Mouse (Mus musculus): ENCODE results near the gene Ahcyl1. TPM values are rescaled to one million over a fixed set of nuclear protein-coding genes. Genes with fewer than 3 reads are reported as not detected.
"Not testable (repeated sequence)": the region's sequence is repeated elsewhere in the genome, so short reads cannot be mapped to it uniquely, and the experiment has no call there.

Gene Ahcyl1
- polyA plus RNA-seq, 1 experiment from 2014 or later: 102 TPM

DNA sequence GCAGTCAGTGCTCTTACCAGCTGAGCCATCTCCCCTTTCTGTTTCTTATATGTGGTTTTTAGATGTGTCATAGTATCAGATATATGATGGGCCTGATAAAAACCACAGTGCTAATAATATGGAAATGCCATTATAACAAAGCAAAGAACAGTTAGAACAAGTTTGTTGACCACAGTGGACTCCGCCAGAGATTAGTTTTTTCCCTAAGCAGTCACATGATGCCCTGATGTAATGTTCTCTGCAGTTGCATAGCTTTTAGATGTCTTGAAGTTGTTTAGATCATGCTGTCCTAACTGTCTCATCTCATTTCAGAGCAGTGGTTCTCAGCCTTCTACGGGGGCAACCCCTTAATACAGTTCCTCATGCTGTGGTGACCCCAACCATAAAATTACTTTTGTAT, 40.2 kb downstream of the Ahcyl1 start:
- Histone ChIP-seq H3K27ac (replicated peaks; ENCODE audit: low read depth, low read length) (no peak overlapping the region), H3K36me3 (ENCODE audit: control insufficient read depth, insufficient read depth, low read length) (no peaks in the 10 kb centered on the region), H3K9ac (ENCODE audit: low read length) (no peak overlapping the region), H3K9me3 (ENCODE audit: control insufficient read depth, low read length) (no peaks in the 10 kb centered on the region), H3K27me3 (ENCODE audit: control insufficient read depth, insufficient read depth, low read length) (no peaks in the 10 kb centered on the region), H3K4me2 (ENCODE audit: low read depth, severe bottlenecking) (no peak overlapping the region), H3K4me1 (ENCODE audit: control insufficient read depth, insufficient read depth, low read length) (no peaks in the 10 kb centered on the region), H3K4me3 (ENCODE audit: low read depth, low read length) (no peak overlapping the region)
- DNase-seq (ENCODE audit: low spot score): no peak
- WGBS: 94% methylated on average over 2 of the region's 2 CpGs
- ATAC-seq (ENCODE audit: insufficient number of reproducible peaks, low FRiP score, low TSS enrichment, low read depth): no peak

DNA sequence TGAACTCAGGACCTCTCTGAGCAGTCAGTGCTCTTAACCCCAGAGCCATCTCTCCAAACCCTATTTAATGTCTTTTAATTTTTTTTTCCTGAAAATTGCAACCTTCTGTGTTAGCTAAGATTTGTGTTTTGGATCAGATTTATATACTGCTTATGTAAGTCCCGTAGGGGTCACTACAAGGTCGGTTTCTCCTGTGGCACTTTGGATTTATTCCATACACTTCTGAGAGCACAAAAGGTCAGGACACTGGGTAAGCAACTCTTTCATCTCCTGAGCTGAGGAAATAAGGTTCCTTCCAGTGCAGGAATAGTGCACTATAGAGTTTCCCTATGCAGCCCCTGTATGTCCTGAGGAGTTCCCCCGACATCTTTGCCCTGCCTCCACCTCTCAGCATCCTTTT, 40.9 kb downstream of the Ahcyl1 start:
- no peaks in the 10 kb centered on the region for H3K9me3 ChIP-seq (ENCODE audit: control insufficient read depth, low read length)
- no peak for ATAC-seq (ENCODE audit: insufficient number of reproducible peaks, low FRiP score, low TSS enrichment, low read depth)
- H3K4me2 ChIP-seq (ENCODE audit: low read depth, severe bottlenecking): no peak overlapping the region
- H3K27me3 ChIP-seq (ENCODE audit: control insufficient read depth, insufficient read depth, low read length): no peaks in the 10 kb centered on the region
- no peak overlapping the region for H3K27ac ChIP-seq (replicated peaks; ENCODE audit: low read depth, low read length)
- H3K9ac ChIP-seq (ENCODE audit: low read length): no peak overlapping the region
- H3K4me1 ChIP-seq (ENCODE audit: control insufficient read depth, insufficient read depth, low read length): no peaks in the 10 kb centered on the region
- no peak for DNase-seq (ENCODE audit: low spot score)
- 34% methylated on average over 3 of the region's 3 CpGs for WGBS
- H3K4me3 ChIP-seq (ENCODE audit: low read depth, low read length): no peak overlapping the region
- H3K36me3 ChIP-seq (ENCODE audit: control insufficient read depth, insufficient read depth, low read length): no peaks in the 10 kb centered on the region

DNA sequence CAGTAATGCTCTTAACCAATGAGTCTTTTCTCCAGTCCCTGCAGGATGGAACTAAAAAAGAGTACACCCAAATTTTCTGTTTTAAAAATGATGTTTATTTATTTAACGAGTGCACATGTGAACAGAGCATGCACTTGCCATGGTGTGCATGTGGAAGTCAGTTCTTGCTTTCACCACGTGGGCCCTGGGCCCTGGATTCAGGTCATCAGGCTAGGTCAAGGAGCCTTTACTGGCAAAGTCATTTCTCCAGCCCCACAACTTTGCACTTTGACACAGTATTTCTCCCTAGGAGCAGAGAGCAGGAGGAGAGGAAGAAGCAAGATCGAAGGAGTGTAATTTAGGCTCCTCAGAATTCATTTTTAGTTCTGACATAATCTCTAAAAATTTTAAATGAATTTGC, 41.5 kb downstream of the Ahcyl1 start:
- Histone ChIP-seq H3K9ac (ENCODE audit: low read length) (no peak overlapping the region), H3K9me3 (ENCODE audit: control insufficient read depth, low read length) (no peaks in the 10 kb centered on the region), H3K27me3 (ENCODE audit: control insufficient read depth, insufficient read depth, low read length) (no peaks in the 10 kb centered on the region), H3K4me1 (ENCODE audit: control insufficient read depth, insufficient read depth, low read length) (no peaks in the 10 kb centered on the region), H3K27ac (replicated peaks; ENCODE audit: low read depth, low read length) (no peak overlapping the region), H3K4me3 (ENCODE audit: low read depth, low read length) (no peak overlapping the region), H3K4me2 (ENCODE audit: low read depth, severe bottlenecking) (no peak overlapping the region), H3K36me3 (ENCODE audit: control insufficient read depth, insufficient read depth, low read length) (no peaks in the 10 kb centered on the region)
- 85% methylated on average over 3 of the region's 3 CpGs for WGBS
- ATAC-seq (ENCODE audit: insufficient number of reproducible peaks, low FRiP score, low TSS enrichment, low read depth) (no peak), DNase-seq (ENCODE audit: low spot score) (no peak)

DNA sequence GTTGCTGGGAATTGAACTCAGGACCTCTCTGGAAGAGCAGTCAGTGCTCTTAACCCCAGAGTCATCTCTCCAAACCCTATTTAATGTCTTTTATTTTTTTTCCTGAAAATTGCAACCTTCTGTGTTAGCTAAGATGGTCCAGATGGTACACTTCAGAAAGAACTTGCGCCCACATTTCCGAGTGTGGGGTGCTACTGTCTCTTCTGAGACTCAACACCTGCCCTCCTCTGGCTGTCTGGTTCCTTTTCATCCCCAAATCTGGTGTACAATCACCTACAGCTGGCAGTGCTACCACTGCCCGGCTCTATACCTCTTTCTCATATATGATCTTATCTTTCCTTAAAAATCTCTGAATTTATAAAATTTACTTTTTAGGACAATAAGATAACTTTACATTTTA, 43.4 kb downstream of the Ahcyl1 start:
- 94% methylated on average over 3 of the region's 3 CpGs for WGBS

DNA sequence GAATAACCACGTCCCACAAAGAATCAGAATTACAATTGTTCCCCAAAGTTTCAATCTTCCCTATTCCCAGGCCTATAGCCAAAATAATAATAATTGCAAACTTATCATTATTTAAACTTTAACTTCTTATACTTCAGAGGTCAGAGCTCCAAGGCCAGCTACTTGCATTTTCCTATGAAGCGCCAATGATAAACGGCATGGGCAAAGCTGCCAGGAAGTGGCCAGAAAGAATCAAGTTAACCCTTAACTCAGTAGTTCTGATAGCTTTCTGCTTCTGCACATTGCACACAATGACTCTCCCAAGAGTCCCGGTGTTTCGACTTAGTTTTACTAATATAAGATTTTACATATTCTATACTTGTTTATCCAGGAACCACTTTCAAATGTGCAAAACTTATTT, 46.1 kb downstream of the Ahcyl1 start:
- not testable (repeated sequence) for H3K27ac ChIP-seq (replicated peaks; ENCODE audit: low read depth, low read length); H3K9me3 ChIP-seq (ENCODE audit: control insufficient read depth, low read length); H3K4me1 ChIP-seq (ENCODE audit: control insufficient read depth, insufficient read depth, low read length); H3K4me2 ChIP-seq (ENCODE audit: low read depth, severe bottlenecking); H3K36me3 ChIP-seq (ENCODE audit: control insufficient read depth, insufficient read depth, low read length); H3K27me3 ChIP-seq (ENCODE audit: control insufficient read depth, insufficient read depth, low read length); DNase-seq (ENCODE audit: low spot score); H3K9ac ChIP-seq (ENCODE audit: low read length); ATAC-seq (ENCODE audit: insufficient number of reproducible peaks, low FRiP score, low TSS enrichment, low read depth); H3K4me3 ChIP-seq (ENCODE audit: low read depth, low read length)
- WGBS: 79% methylated on average over 5 of the region's 5 CpGs

More for the DNA sequence above, 43.4 kb downstream of the Ahcyl1 start:
- no peak overlapping the region for H3K4me3 ChIP-seq (ENCODE audit: low read depth, low read length)
- no peaks in the 10 kb centered on the region for H3K9me3 ChIP-seq (ENCODE audit: control insufficient read depth, low read length)
- H3K4me2 ChIP-seq (ENCODE audit: low read depth, severe bottlenecking): no peak overlapping the region
- no peaks in the 10 kb centered on the region for H3K27me3 ChIP-seq (ENCODE audit: control insufficient read depth, insufficient read depth, low read length)
- H3K36me3 ChIP-seq (ENCODE audit: control insufficient read depth, insufficient read depth, low read length): no peaks in the 10 kb centered on the region
- no peak overlapping the region for H3K9ac ChIP-seq (ENCODE audit: low read length)
- DNase-seq (ENCODE audit: low spot score) (no peak), ATAC-seq (ENCODE audit: insufficient number of reproducible peaks, low FRiP score, low TSS enrichment, low read depth) (no peak)
- no peaks in the 10 kb centered on the region for H3K4me1 ChIP-seq (ENCODE audit: control insufficient read depth, insufficient read depth, low read length)
- no peak overlapping the region for H3K27ac ChIP-seq (replicated peaks; ENCODE audit: low read depth, low read length)

DNA sequence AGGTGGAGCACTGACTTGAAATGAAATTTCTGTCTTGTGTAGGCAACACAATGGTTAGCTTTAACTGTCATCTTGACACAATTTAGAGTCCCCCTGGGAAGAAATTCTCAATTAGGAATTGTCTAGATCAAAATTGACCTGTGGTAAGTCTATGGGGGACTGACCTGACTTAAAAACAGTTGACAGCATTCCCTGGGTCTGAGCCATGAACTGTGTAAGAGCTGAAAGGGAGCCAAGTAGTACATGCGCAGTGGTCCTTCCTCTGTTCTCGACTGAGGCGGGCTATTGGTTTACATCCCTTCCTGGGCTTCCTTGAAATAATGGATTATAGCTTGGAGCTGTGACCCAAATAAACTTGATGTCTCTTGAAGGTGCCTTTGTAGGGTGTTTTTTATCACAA, 49.4 kb downstream of the Ahcyl1 start:
- H3K4me3 ChIP-seq (ENCODE audit: low read depth, low read length): no peak overlapping the region
- no peaks in the 10 kb centered on the region for H3K4me1 ChIP-seq (ENCODE audit: control insufficient read depth, insufficient read depth, low read length)
- no peak overlapping the region for H3K27ac ChIP-seq (replicated peaks; ENCODE audit: low read depth, low read length)
- no peak overlapping the region for H3K9ac ChIP-seq (ENCODE audit: low read length)
- H3K36me3 ChIP-seq (ENCODE audit: control insufficient read depth, insufficient read depth, low read length): no peaks in the 10 kb centered on the region
- ATAC-seq (ENCODE audit: insufficient number of reproducible peaks, low FRiP score, low TSS enrichment, low read depth) (no peak), DNase-seq (ENCODE audit: low spot score) (no peak)
- H3K9me3 ChIP-seq (ENCODE audit: control insufficient read depth, low read length): no peaks in the 10 kb centered on the region
- no peaks in the 10 kb centered on the region for H3K27me3 ChIP-seq (ENCODE audit: control insufficient read depth, insufficient read depth, low read length)
- H3K4me2 ChIP-seq (ENCODE audit: low read depth, severe bottlenecking): no peak overlapping the region
- over 99% methylated on average over 3 of the region's 3 CpGs for WGBS

DNA sequence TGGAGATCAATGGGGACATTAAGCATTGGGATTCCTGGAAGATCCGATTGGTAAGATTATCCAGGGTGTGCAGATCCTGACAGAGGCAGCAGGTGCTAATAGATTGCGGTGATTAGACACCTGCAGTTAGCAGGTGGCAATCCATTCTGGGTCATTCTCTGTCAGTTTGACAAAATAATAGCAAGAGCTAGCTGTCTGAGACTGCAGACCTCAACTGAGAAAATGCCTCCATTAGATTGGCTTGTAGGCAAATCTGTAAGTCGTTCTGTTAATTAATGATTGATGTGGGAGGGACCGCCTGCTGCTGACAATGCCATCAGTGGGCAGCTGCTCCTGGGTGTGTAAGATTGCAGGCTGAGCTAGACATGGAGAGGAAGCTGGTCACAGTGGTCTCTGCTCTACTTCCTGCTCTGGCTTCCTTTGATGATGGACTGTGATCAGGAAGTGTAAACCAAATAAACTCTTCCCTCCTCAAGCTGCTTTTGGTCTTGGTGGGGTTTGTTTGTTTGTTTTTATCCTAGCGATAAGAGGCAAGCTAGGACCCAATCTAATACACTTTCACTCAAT, 58.7 kb downstream of the Ahcyl1 start:
- no peaks in the 10 kb centered on the region for H3K9me3 ChIP-seq (ENCODE audit: control insufficient read depth, low read length)
- no peaks in the 10 kb centered on the region for H3K27me3 ChIP-seq (ENCODE audit: control insufficient read depth, insufficient read depth, low read length)
- H3K4me1 ChIP-seq (ENCODE audit: control insufficient read depth, insufficient read depth, low read length): no peaks in the 10 kb centered on the region
- no peak overlapping the region for H3K4me2 ChIP-seq (ENCODE audit: low read depth, severe bottlenecking)
- DNase-seq (ENCODE audit: low spot score): no peak
- no peak overlapping the region for H3K4me3 ChIP-seq (ENCODE audit: low read depth, low read length)
- no peak overlapping the region for H3K9ac ChIP-seq (ENCODE audit: low read length)
- WGBS: 68% methylated on average over 5 of the region's 5 CpGs
- H3K36me3 ChIP-seq (ENCODE audit: control insufficient read depth, insufficient read depth, low read length): no peaks in the 10 kb centered on the region
- no peak overlapping the region for H3K27ac ChIP-seq (replicated peaks; ENCODE audit: low read depth, low read length)
- no peak for ATAC-seq (ENCODE audit: insufficient number of reproducible peaks, low FRiP score, low TSS enrichment, low read depth)

DNA sequence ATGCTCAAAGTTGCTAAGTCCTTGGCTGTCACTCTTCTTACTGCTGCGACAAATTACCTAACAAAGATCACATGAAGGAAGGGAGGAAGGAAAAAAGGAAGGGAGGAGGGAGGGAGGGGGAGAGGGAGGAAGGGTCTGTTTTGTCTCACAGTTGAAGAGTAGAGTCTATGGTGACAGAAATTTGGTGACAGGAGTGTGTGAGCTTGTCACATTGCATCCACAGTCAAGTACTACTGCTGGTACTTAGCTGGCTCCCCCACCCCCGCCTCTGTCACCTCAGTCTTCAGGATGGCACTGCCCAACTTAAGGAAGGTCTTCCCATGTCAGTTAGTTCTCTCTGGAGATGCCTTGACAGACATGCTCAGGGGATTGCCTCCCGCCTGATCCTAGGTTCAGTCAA, 60.1 kb downstream of the Ahcyl1 start:
- no peaks in the 10 kb centered on the region for H3K4me1 ChIP-seq (ENCODE audit: control insufficient read depth, insufficient read depth, low read length)
- no peak overlapping the region for H3K9ac ChIP-seq (ENCODE audit: low read length)
- H3K9me3 ChIP-seq (ENCODE audit: control insufficient read depth, low read length): no peaks in the 10 kb centered on the region
- no peak overlapping the region for H3K4me3 ChIP-seq (ENCODE audit: low read depth, low read length)
- ATAC-seq (ENCODE audit: insufficient number of reproducible peaks, low FRiP score, low TSS enrichment, low read depth) (no peak), DNase-seq (ENCODE audit: low spot score) (no peak)
- no peak overlapping the region for H3K4me2 ChIP-seq (ENCODE audit: low read depth, severe bottlenecking)
- no peaks in the 10 kb centered on the region for H3K36me3 ChIP-seq (ENCODE audit: control insufficient read depth, insufficient read depth, low read length)
- H3K27me3 ChIP-seq (ENCODE audit: control insufficient read depth, insufficient read depth, low read length): no peaks in the 10 kb centered on the region
- WGBS: 73% methylated on average over 3 of the region's 3 CpGs
- no peak overlapping the region for H3K27ac ChIP-seq (replicated peaks; ENCODE audit: low read depth, low read length)

DNA sequence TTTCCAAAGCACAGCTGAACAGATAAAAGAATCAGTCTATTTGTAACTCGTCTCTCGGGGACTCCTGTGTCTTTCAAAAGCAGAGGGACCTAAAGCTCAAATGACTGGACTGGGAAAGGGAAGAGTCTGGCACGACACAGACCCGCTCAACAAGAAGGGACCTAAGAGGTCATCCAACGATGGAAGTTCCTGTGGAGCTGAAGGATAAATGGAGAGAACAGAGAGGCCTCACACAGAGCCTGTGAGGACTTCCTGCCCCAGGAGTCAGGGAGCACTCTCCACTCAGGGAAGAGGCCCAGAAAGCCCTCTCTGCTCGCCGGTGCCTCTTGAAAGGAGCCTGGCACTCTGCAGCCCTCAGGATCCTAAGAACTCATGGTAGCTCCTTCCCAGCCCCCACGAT, 60.5 kb downstream of the Ahcyl1 start:
- Histone ChIP-seq H3K27me3 (ENCODE audit: control insufficient read depth, insufficient read depth, low read length) (no peaks in the 10 kb centered on the region), H3K9me3 (ENCODE audit: control insufficient read depth, low read length) (no peaks in the 10 kb centered on the region), H3K27ac (replicated peaks; ENCODE audit: low read depth, low read length) (no peak overlapping the region), H3K4me3 (ENCODE audit: low read depth, low read length) (no peak overlapping the region), H3K4me1 (ENCODE audit: control insufficient read depth, insufficient read depth, low read length) (no peaks in the 10 kb centered on the region), H3K9ac (ENCODE audit: low read length) (no peak overlapping the region), H3K36me3 (ENCODE audit: control insufficient read depth, insufficient read depth, low read length) (no peaks in the 10 kb centered on the region), H3K4me2 (ENCODE audit: low read depth, severe bottlenecking) (no peak overlapping the region)
- DNase-seq (ENCODE audit: low spot score) (no peak), ATAC-seq (ENCODE audit: insufficient number of reproducible peaks, low FRiP score, low TSS enrichment, low read depth) (no peak)
- 53% methylated on average over 8 of the region's 8 CpGs for WGBS
